Mouse (Mus musculus) central nervous system, embryonic 11.5 days (tissue): Measurements from ENCODE around the gene Olfr896-ps1. TPM values are rescaled to one million over a fixed set of nuclear protein-coding genes. Genes with fewer than 3 reads are reported as not detected.

ENCODE experiments used
- polyA plus RNA-seq: library from polyadenylated mRNA; depleted of rRNA; stranded (reverse); fragments of >200 nt; gene quantifications from 2 replicates; pipeline ENCODE4 v1.2.3, GENCODE M21; 2012; rRNA removed

Gene Olfr896-ps1
- polyA plus RNA-seq: not detected in 2 replicates

DNA sequence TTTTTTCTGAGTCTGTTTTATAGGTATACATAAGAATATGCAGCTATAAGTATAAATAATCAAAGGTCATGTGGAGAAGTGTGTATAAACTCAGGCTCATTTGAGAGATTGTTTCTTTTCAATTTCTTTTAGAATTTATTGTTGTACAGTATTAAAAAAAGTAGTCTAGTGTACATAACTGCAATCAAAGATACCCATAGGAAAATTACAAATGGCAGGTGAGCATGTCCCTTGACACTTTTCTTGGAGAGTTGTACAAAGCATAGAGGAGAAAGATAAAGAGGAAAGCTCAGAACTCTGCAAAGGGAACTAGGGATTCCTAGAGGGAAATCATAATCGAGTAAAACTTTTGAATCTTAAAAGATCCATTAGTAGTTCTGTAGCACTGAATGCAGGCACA is at the start of gene Olfr896-ps1:
Olfr896-ps1 (plus strand) TSS at position 301 of the 400 bp plus-strand sequence.

GRCm38 (mm10) chr9:38252474-38252873 is 38.4 kb upstream of the Olfr896-ps1 start, which contains the start of gene Olfr143:
Gene Olfr143, plus strand, starts transcription at chr9:38252774.

DNA sequence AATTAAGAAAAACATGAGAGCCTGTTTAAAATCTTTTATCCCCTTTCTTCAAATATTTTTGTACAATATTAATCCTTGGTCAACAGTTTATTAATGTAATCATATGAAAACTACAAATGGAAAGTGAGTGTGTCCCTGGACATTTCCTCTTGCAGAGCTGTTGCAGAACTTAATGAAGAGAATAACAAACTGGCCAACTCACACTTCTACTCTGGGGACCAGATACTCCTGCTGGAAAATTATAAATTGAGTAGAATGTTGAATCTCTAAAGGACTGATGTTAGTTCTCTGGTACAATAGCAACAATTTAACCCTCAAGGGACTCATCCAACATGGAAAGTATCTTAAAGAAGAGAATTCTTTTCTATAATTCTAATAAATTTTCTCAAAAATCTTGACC is 23.4 kb upstream of the Olfr896-ps1 start, which contains the start of gene Olfr895:
Olfr895 (plus strand) TSS at position 301 of the 400 bp plus-strand sequence.

DNA sequence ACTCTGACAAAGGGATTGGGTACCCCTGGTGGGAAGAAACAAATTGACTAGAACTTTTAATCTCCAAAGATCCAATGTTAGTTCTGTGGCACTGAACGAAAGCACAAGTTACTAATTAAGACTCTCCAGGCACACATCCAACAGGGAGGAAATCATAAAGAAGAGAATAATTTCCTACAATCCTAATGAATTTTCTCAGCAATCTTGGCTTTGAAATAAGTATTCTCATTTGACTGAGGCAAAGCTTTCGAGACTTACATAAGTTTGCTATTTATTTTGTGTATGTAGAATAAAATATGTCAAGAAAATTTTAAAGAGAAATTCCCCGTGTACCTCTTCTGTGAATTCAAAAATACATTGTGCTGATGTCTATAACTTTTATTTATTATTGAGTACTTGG is 37.9 kb downstream of the Olfr896-ps1 start, which contains the start of gene Olfr25:
Olfr25 (plus strand) TSS at position 301 of the 400 bp plus-strand sequence.

Other genes with a start within 250 kb of the Olfr896-ps1 start
- gene Olfr884, start 244.6 kb upstream of the Olfr896-ps1 start, polyA plus RNA-seq: not detected in 2 replicates
- not detected in 2 replicates for gene Olfr885, start 229.8 kb upstream of the Olfr896-ps1 start, polyA plus RNA-seq
- not detected in 2 replicates for gene Olfr887, start 207.0 kb upstream of the Olfr896-ps1 start, polyA plus RNA-seq
- not detected in 2 replicates for gene Olfr888, start 183.0 kb upstream of the Olfr896-ps1 start, polyA plus RNA-seq
- gene Olfr889, start 175.9 kb upstream of the Olfr896-ps1 start, polyA plus RNA-seq: 0.01 TPM in 1 of 2 replicates, not detected in the other
- not detected in 2 replicates for gene Olfr890, start 148.6 kb upstream of the Olfr896-ps1 start, polyA plus RNA-seq
- not detected in 2 replicates for gene Olfr891, start 110.3 kb upstream of the Olfr896-ps1 start, polyA plus RNA-seq
- gene Olfr893, start 82.7 kb upstream of the Olfr896-ps1 start, polyA plus RNA-seq: not detected in 2 replicates
- not detected in 2 replicates for gene Olfr894, start 73.1 kb upstream of the Olfr896-ps1 start, polyA plus RNA-seq
- gene Olfr143, start 38.3 kb upstream of the Olfr896-ps1 start, polyA plus RNA-seq: not detected in 2 replicates
- not detected in 2 replicates for gene Olfr895, start 23.3 kb upstream of the Olfr896-ps1 start, polyA plus RNA-seq
- gene Olfr25, start 38.0 kb downstream of the Olfr896-ps1 start, polyA plus RNA-seq: not detected in 2 replicates
- gene Olfr898, start 57.3 kb downstream of the Olfr896-ps1 start, polyA plus RNA-seq: not detected in 2 replicates
- not detected in 2 replicates for gene Olfr250, start 75.8 kb downstream of the Olfr896-ps1 start, polyA plus RNA-seq
- gene Olfr251, start 86.0 kb downstream of the Olfr896-ps1 start, polyA plus RNA-seq: not detected in 2 replicates
- gene Olfr147, start 110.6 kb downstream of the Olfr896-ps1 start, polyA plus RNA-seq: not detected in 2 replicates
- not detected in 2 replicates for gene Olfr901, start 138.3 kb downstream of the Olfr896-ps1 start, polyA plus RNA-seq
- not detected in 2 replicates for gene Olfr902, start 156.5 kb downstream of the Olfr896-ps1 start, polyA plus RNA-seq
- gene Olfr904, start 172.0 kb downstream of the Olfr896-ps1 start, polyA plus RNA-seq: not detected in 2 replicates
- gene Olfr905, start 180.0 kb downstream of the Olfr896-ps1 start, polyA plus RNA-seq: not detected in 2 replicates
- not detected in 2 replicates for gene Olfr906, start 196.0 kb downstream of the Olfr896-ps1 start, polyA plus RNA-seq
- not detected in 2 replicates for gene Olfr907, start 204.7 kb downstream of the Olfr896-ps1 start, polyA plus RNA-seq
- not detected in 2 replicates for gene Olfr911-ps1, start 230.5 kb downstream of the Olfr896-ps1 start, polyA plus RNA-seq
- gene Olfr910, start 246.7 kb downstream of the Olfr896-ps1 start, polyA plus RNA-seq: not detected in 2 replicates